Mouse (Mus musculus) induced T-regulatory cell, adult 2 months (primary cell): ENCODE data around the gene Zcchc14.

ENCODE experiments used
- DNase-seq: peaks from one replicate; pipeline ENCODE4 v3.0.0-alpha.2; 2012; ENCODE audit warnings: low read depth

Gene Zcchc14

GRCm38 (mm10) chr8:121552506-121552905 lies 100.2 kb downstream of the Zcchc14 start:
- DNase-seq = no peak

- DNase-seq = no peak
These were observed 101.4 kb downstream of the Zcchc14 start for GRCm38 (mm10) chr8:121551065-121551985.

GRCm38 (mm10) chr8:121550056-121550455 lies 102.6 kb downstream of the Zcchc14 start:
- DNase-seq = no peak
